Mouse (Mus musculus) kidney, adult 2 months (tissue): ENCODE measurements around the gene Znrf2.

ENCODE experiments used
- CTCF ChIP-seq: fragments of 200-500 bp; conservative IDR thresholded peaks from 2 replicates; pipeline ENCODE4 v1.5.1; 2011; ENCODE audit warnings: low read depth, mild to moderate bottlenecking, control low read depth, low read length, moderate library complexity, mixed read lengths; ENCODE audit not compliant: insufficient read depth, insufficient read length
- POLR2A ChIP-seq: fragments of 200-500 bp; IDR thresholded peaks from one replicate; pipeline ENCODE4 v1.6.1; 2011; ENCODE audit warnings: low read depth, low read length, control low read depth

- TF ChIP-seq CTCF = no peak
- no peak for TF ChIP-seq POLR2A
These were observed 36.0 kb upstream of the Znrf2 start for GRCm38 (mm10) chr6:54780569-54781304.
